Mouse (Mus musculus): Measurements from ENCODE around the gene Pdgfd.

DNA sequence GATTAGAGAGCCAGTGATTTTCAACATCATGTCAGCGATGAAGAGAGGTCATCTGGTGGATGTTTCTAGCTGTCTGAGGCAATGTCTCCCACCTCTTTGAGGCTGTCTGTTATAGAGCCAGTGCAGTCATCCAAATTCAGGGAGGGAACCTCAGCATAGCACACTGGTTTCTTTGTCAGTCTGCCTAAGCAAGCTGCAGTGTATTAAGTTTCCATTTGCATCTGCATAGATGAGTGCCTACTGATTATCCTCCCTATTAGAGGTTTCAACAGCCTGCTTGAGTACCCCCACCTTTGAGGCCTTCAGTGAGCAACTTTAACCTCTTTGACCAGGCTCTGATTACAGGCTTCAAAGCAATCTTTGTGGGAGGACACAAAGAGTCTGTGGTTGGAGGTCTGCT, 118.4 kb downstream of the Pdgfd start:
- TF ChIP-seq CTCF (conservative IDR thresholded peaks at IDR 0.05; ENCODE audit: insufficient read depth, insufficient read length, low read depth, low read length) (no peak), POLR2A (IDR thresholded peaks at IDR 0.05; ENCODE audit: low read depth, low read length) (no peak)

Measured in kidney, adult 2 months (tissue).